Mouse (Mus musculus) liver, embryonic 11.5 days (tissue): ENCODE measurements around the gene Hist1h2bp. TPM values are rescaled to one million over a fixed set of nuclear protein-coding genes. Genes with fewer than 3 reads are reported as not detected.
"Not testable (repeated sequence)": the region's sequence is repeated elsewhere in the genome, so short reads cannot be mapped to it uniquely, and the experiment has no call there.

ENCODE experiments used
- ATAC-seq: fragments of 200-750 bp; cut with Nextera tagmentation; replicated peaks from 2 replicates; pipeline ENCODE4 v1.8.0; 2017; ENCODE audit warnings: moderate number of reproducible peaks, mild to moderate bottlenecking, moderate TSS enrichment, moderate library complexity; ENCODE audit not compliant: low FRiP score
- DNase-seq: peaks from one replicate; pipeline ENCODE4 v3.0.0-alpha.2; 2017; ENCODE audit warnings: low spot score
- H3K27ac ChIP-seq: fragments of 300-500 bp; sonication (generic); 2 replicates; pipeline ENCODE4 v1.5.1; 2014; ENCODE audit warnings: mild to moderate bottlenecking, low read depth, low read length, control low read depth
- H3K27me3 ChIP-seq: fragments of 300-500 bp; sonication (generic); replicated peaks from 2 replicates; pipeline ENCODE4 v1.6.1; 2014; ENCODE audit warnings: low read length, mixed read lengths; ENCODE audit not compliant: control insufficient read depth, insufficient read depth
- H3K36me3 ChIP-seq: fragments of 300-500 bp; sonication (generic); 2 replicates; pipeline ENCODE4 v1.6.1; 2014; ENCODE audit warnings: mild to moderate bottlenecking, low read length, moderate library complexity, mixed read lengths; ENCODE audit not compliant: control insufficient read depth, insufficient read depth
- H3K4me1 ChIP-seq: fragments of 300-500 bp; sonication (generic); replicated peaks from 2 replicates; pipeline ENCODE4 v1.6.1; 2014; ENCODE audit warnings: low read length, mixed read lengths; ENCODE audit not compliant: control insufficient read depth, insufficient read depth
- H3K4me2 ChIP-seq: fragments of 300-500 bp; sonication (generic); 2 replicates; pipeline ENCODE4 v1.6.1; 2014; ENCODE audit warnings: mild to moderate bottlenecking, control low read depth, moderate library complexity
- H3K4me3 ChIP-seq: fragments of 300-500 bp; sonication (generic); 2 replicates; pipeline ENCODE4 v1.5.1; 2014; ENCODE audit warnings: low read depth, low read length, control low read depth
- H3K9ac ChIP-seq: fragments of 300-500 bp; sonication (generic); 2 replicates; pipeline ENCODE4 v1.6.1; 2014; ENCODE audit warnings: low read depth, low read length, control low read depth
- H3K9me3 ChIP-seq: fragments of 300-500 bp; sonication (generic); 2 replicates; pipeline ENCODE4 v1.6.1; 2016; ENCODE audit warnings: low read length, inconsistent platforms, mixed read lengths; ENCODE audit not compliant: control insufficient read depth
- WGBS: fragments of 180-500 bp; shearing (Covaris S2); extraction: QIAGEN DNeasy Blood & Tissue Kit; methylation state at CpG from one replicate; pipeline ENCODE4 v1.1.7; 2014; 5-methylcytosine and 5-hydroxymethylcytosine counted together
- polyA plus RNA-seq: library from polyadenylated mRNA; unstranded; fragments of >200 nt; fragmentation: Nextera tagmentation; extraction: Ambion mirVana; gene quantifications from 2 replicates; pipeline ENCODE4 v1.2.1, GENCODE M21; 2014

Gene Hist1h2bp
- polyA plus RNA-seq = 0.86 and 1.6 TPM in 2 replicates

- DNase-seq = peak; percentile 82
- H3K4me2 ChIP-seq = peak within 1 kb of the TSS; percentile 66
- H3K36me3 ChIP-seq, H3K27me3 ChIP-seq, H3K9me3 ChIP-seq: not testable (repeated sequence)
- ATAC-seq = peak; percentile 86
- peaks cover 24% of the 10 kb centered on the region for H3K4me1 ChIP-seq
- WGBS = under 1% methylated on average over 34 of the region's 63 CpGs
- H3K4me3 ChIP-seq = peak within 1 kb of the TSS; percentile 41
- H3K9ac ChIP-seq = peak within 1 kb of the TSS; percentile 73
- peak within 1 kb of the TSS; percentile 96 for H3K27ac ChIP-seq
These were observed at the start of gene Hist1h2bp, which contains the start of gene Hist1h2an for GRCm38 (mm10) chr13:21786899-21787629. TSS of gene Hist1h2bp (plus strand) at chr13:21787461. TSS of gene Hist1h2an (minus strand) at chr13:21787218.

GRCm38 (mm10) chr13:21745006-21745405 is 42.3 kb upstream of the Hist1h2bp start:
- H3K27me3 ChIP-seq = no peaks in the 10 kb centered on the region
- 63% methylated on average over 1 of the region's 1 CpGs for WGBS
- peaks cover 3% of the 10 kb centered on the region for H3K4me1 ChIP-seq
- H3K36me3 ChIP-seq = no peaks in the 10 kb centered on the region
- H3K9me3 ChIP-seq = no peaks in the 10 kb centered on the region
- DNase-seq = no peak
- no peak overlapping the region for H3K27ac ChIP-seq
- H3K4me2 ChIP-seq = no peak overlapping the region
- no peak overlapping the region for H3K9ac ChIP-seq
- H3K4me3 ChIP-seq = no peak overlapping the region
- no peak for ATAC-seq

GRCm38 (mm10) chr13:21749387-21750158 is 37.7 kb upstream of the Hist1h2bp start:
- ATAC-seq (0 out of 2 replicates have a peak, but pooled peaks have one; percentile 9), DNase-seq (peak; percentile 57)
- Histone ChIP-seq H3K4me1 (peaks cover 11% of the 10 kb centered on the region), H3K27ac (peak overlapping the region; percentile 97), H3K9ac (peak overlapping the region; percentile 81), H3K27me3 (no peaks in the 10 kb centered on the region), H3K9me3 (no peaks in the 10 kb centered on the region), H3K4me3 (peak overlapping the region; percentile 58), H3K36me3 (no peaks in the 10 kb centered on the region), H3K4me2 (peak overlapping the region; percentile 83)
- WGBS = 5% methylated on average over 5 of the region's 5 CpGs

GRCm38 (mm10) chr13:21750159-21751017 is 36.9 kb upstream of the Hist1h2bp start, which contains the start of gene Hist1h4k:
TSS of gene Hist1h4k (minus strand) at chr13:21750505.
- peak within 1 kb of the TSS; percentile 81 for H3K9ac ChIP-seq
- H3K4me2 ChIP-seq = peak within 1 kb of the TSS; percentile 83
- H3K9me3 ChIP-seq, H3K36me3 ChIP-seq, H3K27me3 ChIP-seq: not testable (repeated sequence)
- DNase-seq (peak; percentile 98), ATAC-seq (peak; percentile 71)
- peaks cover 11% of the 10 kb centered on the region for H3K4me1 ChIP-seq
- WGBS = under 1% methylated on average over 45 of the region's 56 CpGs
- peak within 1 kb of the TSS; percentile 58 for H3K4me3 ChIP-seq
- H3K27ac ChIP-seq = peak within 1 kb of the TSS; percentile 97

GRCm38 (mm10) chr13:21751417-21751816 is 35.8 kb upstream of the Hist1h2bp start:
- DNase-seq = no peak

GRCm38 (mm10) chr13:21751827-21752226 is 35.4 kb upstream of the Hist1h2bp start:
- Histone ChIP-seq H3K4me2 (peak overlapping the region; percentile 61; the same call in 1 of the 2 replicates), H3K4me3 (peak overlapping the region; percentile 41), H3K36me3 (no peaks in the 10 kb centered on the region), H3K9ac (peak overlapping the region; percentile 66), H3K9me3 (no peaks in the 10 kb centered on the region), H3K27me3 (no peaks in the 10 kb centered on the region), H3K4me1 (peaks cover 11% of the 10 kb centered on the region), H3K27ac (peak overlapping the region; percentile 97)
- WGBS = 53% methylated on average over 3 of the region's 3 CpGs
- no peak for DNase-seq
- ATAC-seq = no peak

More at GRCm38 (mm10) chr13:21751417-21751816, 35.8 kb upstream of the Hist1h2bp start:
- Histone ChIP-seq H3K4me1 (peaks cover 11% of the 10 kb centered on the region), H3K4me3 (no peak overlapping the region), H3K9me3 (no peaks in the 10 kb centered on the region), H3K4me2 (peak overlapping the region; percentile 22; the same call in 1 of the 2 replicates), H3K9ac (peak overlapping the region; percentile 66), H3K36me3 (no peaks in the 10 kb centered on the region), H3K27ac (peak overlapping the region; percentile 97), H3K27me3 (no peaks in the 10 kb centered on the region)
- no peak for ATAC-seq

GRCm38 (mm10) chr13:21752356-21752755 is 34.9 kb upstream of the Hist1h2bp start:
- peak overlapping the region; percentile 97 for H3K27ac ChIP-seq
- H3K9me3 ChIP-seq = no peaks in the 10 kb centered on the region
- no peak for ATAC-seq
- H3K36me3 ChIP-seq = no peaks in the 10 kb centered on the region
- H3K4me2 ChIP-seq = peak overlapping the region; percentile 61
- DNase-seq = peak; percentile 50
- no peaks in the 10 kb centered on the region for H3K27me3 ChIP-seq
- 39% methylated on average over 3 of the region's 3 CpGs for WGBS
- peak overlapping the region; percentile 41 for H3K4me3 ChIP-seq
- peak overlapping the region; percentile 66 for H3K9ac ChIP-seq
- peaks cover 11% of the 10 kb centered on the region for H3K4me1 ChIP-seq

GRCm38 (mm10) chr13:21753051-21753523 is 34.2 kb upstream of the Hist1h2bp start:
- no peaks in the 10 kb centered on the region for H3K36me3 ChIP-seq
- DNase-seq (no peak), ATAC-seq (no peak)
- H3K4me2 ChIP-seq = peak overlapping the region; percentile 61
- no peaks in the 10 kb centered on the region for H3K9me3 ChIP-seq
- peaks cover 11% of the 10 kb centered on the region for H3K4me1 ChIP-seq
- H3K9ac ChIP-seq = peak overlapping the region; percentile 66
- H3K27ac ChIP-seq = peak overlapping the region; percentile 97
- no peaks in the 10 kb centered on the region for H3K27me3 ChIP-seq
- H3K4me3 ChIP-seq = peak overlapping the region; percentile 41
- 2% methylated on average over 10 of the region's 10 CpGs for WGBS
